Mouse (Mus musculus): Measurements from ENCODE around the gene Khdc1c. TPM values are rescaled to one million over a fixed set of nuclear protein-coding genes. Genes with fewer than 3 reads are reported as not detected.
"Not testable (repeated sequence)": the region's sequence is repeated elsewhere in the genome, so short reads cannot be mapped to it uniquely, and the experiment has no call there.

Gene Khdc1c
- not detected in 2 replicates for polyA plus RNA-seq (2012; rRNA removed)

DNA sequence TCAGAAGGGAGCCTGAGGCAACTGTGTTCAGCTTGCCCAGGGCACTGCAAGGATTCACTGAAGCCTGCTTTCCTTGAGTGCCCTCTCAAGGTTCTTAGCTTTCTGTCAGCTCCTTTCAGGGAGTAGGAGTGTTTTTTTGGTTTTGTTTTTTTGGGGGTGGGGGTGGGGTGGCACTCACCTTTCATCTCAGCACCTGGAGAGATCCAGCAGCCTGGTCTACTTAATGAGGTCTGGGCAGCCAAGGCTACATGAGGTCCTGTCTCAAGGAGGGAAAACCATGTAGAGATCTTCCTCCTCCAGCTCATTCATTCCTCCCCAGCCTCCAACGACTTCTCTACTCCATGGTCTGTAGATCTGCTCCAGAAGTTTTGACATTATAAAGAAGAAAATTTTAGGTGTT, at the start of gene Khdc1c:
Khdc1c (plus strand) TSS at position 301 of the 400 bp plus-strand sequence.
- not testable (repeated sequence) for H3K4me1 ChIP-seq (ENCODE audit: control insufficient read depth, insufficient read depth, insufficient read length, low read length); H3K27ac ChIP-seq (ENCODE audit: insufficient read depth, low read depth, low read length)
- WGBS: 71% methylated on average over 1 of the region's 1 CpGs

DNA sequence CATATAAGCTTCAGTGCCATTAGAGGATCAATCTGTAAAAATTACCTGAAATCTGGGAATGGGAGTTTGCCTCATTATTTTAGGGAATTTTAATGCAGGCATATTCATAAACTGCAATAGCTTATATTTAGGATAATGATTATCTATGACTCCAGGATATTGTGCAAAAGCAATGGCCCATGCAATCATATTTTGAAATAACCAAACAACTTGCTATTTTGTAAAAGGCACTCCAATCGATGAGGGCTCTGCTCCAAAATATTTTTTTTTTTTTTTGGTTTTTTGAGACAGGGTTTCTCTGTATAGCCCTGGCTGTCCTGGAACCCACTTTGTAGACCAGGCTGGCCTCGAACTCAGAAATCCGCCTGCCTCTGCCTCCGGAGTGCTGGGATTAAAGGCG, 47.9 kb upstream of the Khdc1c start:
- not testable (repeated sequence) for H3K4me1 ChIP-seq (ENCODE audit: control insufficient read depth, insufficient read depth, insufficient read length, low read length); H3K4me3 ChIP-seq (ENCODE audit: low read depth, low read length); H3K27me3 ChIP-seq (ENCODE audit: control insufficient read depth, insufficient read depth, low read length); H3K36me3 ChIP-seq (ENCODE audit: control insufficient read depth, insufficient read depth, low read length); H3K27ac ChIP-seq (ENCODE audit: insufficient read depth, low read depth, low read length)
- 89% methylated on average over 5 of the region's 5 CpGs for WGBS

More for the DNA sequence above, at the start of gene Khdc1c:
- H3K36me3 ChIP-seq (ENCODE audit: control insufficient read depth, insufficient read depth, low read length); H3K4me3 ChIP-seq (ENCODE audit: low read depth, low read length); H3K27me3 ChIP-seq (ENCODE audit: control insufficient read depth, insufficient read depth, low read length): not testable (repeated sequence)

DNA sequence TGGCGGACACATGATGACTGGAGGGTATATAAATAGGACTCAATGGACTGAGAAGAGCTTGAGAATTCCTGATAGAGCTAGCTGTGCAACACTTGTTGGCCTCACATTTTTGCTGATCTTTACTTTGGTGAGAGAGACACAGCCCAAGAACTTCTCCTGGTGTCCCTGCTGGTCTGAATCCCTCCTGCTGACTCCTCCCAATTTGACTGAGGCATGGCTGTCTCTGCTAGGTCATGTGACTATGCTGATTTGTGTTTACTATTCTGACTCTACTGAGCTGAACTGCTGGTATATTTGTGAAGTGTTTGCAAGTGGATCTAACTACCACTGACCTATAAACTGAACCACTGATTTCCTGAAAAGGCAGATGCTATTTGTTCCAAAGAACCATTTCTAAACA, 46.5 kb upstream of the Khdc1c start:
- WGBS: 94% methylated on average over 1 of the region's 1 CpGs
- TF ChIP-seq POLR2A (IDR thresholded peaks at IDR 0.05; ENCODE audit: low read depth, low read length) (no peak), CTCF (IDR thresholded peaks at IDR 0.05; ENCODE audit: extremely low read depth, insufficient read length, insufficient replicate concordance, low read depth, low read length) (no peak)

DNA sequence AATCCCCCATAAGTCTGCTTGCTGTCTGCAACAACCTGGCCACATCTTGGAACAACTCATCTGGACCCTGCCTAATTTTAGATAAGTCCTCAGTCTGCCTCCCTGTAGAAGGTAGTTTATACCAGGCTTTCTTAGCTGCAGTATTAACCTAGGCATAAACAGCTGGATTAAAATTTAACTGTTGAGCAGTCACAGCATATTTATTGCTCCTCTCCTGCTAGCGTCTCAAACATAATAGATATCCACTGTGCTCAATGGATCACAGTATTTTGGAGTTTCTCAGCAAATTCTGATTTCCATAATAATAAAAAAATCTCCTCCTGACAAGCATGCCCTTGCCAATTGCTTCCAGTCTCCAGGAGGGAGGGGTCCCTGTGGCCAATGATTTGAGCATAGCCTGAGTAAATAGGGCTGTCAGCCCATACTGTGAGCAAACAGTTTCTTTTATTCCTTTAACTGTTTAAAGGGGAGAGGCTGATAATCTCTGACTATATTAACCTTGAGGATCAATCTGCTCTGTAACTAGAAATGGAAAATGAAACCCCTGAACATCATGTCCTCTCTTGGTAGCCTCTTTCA, 44.0 kb upstream of the Khdc1c start:
- Histone ChIP-seq H3K27me3 (ENCODE audit: control insufficient read depth, insufficient read depth, low read length) (no peaks in the 10 kb centered on the region), H3K36me3 (ENCODE audit: control insufficient read depth, insufficient read depth, low read length) (no peaks in the 10 kb centered on the region), H3K4me3 (ENCODE audit: low read depth, low read length) (no peak overlapping the region), H3K4me1 (ENCODE audit: control insufficient read depth, insufficient read depth, insufficient read length, low read length) (peaks cover 10% of the 10 kb centered on the region; the same call in 1 of the 2 replicates), H3K27ac (ENCODE audit: insufficient read depth, low read depth, low read length) (peak overlapping the region; percentile 77)
- WGBS: 34% methylated on average over 1 of the region's 1 CpGs
- TF ChIP-seq CTCF (IDR thresholded peaks at IDR 0.05; ENCODE audit: extremely low read depth, insufficient read length, insufficient replicate concordance, low read depth, low read length): no peak
- no peak for TF ChIP-seq POLR2A (IDR thresholded peaks at IDR 0.05; ENCODE audit: low read depth, low read length)

More for the DNA sequence above, 46.5 kb upstream of the Khdc1c start:
- Histone ChIP-seq H3K4me3 (ENCODE audit: low read depth, low read length) (no peak overlapping the region), H3K4me1 (ENCODE audit: control insufficient read depth, insufficient read depth, insufficient read length, low read length) (peaks cover 3% of the 10 kb centered on the region; the same call in 1 of the 2 replicates), H3K27me3 (ENCODE audit: control insufficient read depth, insufficient read depth, low read length) (no peaks in the 10 kb centered on the region), H3K36me3 (ENCODE audit: control insufficient read depth, insufficient read depth, low read length) (no peaks in the 10 kb centered on the region), H3K27ac (ENCODE audit: insufficient read depth, low read depth, low read length) (no peak overlapping the region)

DNA sequence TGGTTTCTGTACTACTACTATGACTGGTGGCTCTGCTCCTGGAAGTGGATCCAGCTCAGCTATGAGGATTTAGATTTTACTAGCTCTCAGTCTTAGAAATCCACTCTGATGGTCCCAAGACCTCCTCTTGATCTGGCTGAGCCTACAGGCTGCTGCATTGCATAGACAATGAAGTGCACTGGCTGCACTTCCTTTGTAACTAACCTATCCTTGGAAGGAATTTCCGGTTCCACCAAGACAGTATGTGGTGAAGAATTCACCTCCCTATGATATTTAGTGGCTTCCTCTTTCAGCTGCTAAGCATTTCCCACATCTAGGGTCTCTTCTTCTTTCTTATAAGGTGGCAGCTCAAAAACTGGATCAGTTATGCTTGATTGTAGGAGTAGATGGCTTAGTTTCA, 43.5 kb upstream of the Khdc1c start:
- 72% methylated on average over 1 of the region's 1 CpGs for WGBS
- H3K27me3 ChIP-seq (ENCODE audit: control insufficient read depth, insufficient read depth, low read length): no peaks in the 10 kb centered on the region
- peak overlapping the region; percentile 77 for H3K27ac ChIP-seq (ENCODE audit: insufficient read depth, low read depth, low read length)
- no peak overlapping the region for H3K4me3 ChIP-seq (ENCODE audit: low read depth, low read length)
- peaks cover 10% of the 10 kb centered on the region; the same call in 1 of the 2 replicates for H3K4me1 ChIP-seq (ENCODE audit: control insufficient read depth, insufficient read depth, insufficient read length, low read length)
- no peaks in the 10 kb centered on the region for H3K36me3 ChIP-seq (ENCODE audit: control insufficient read depth, insufficient read depth, low read length)
- TF ChIP-seq CTCF (IDR thresholded peaks at IDR 0.05; ENCODE audit: extremely low read depth, insufficient read length, insufficient replicate concordance, low read depth, low read length) (no peak), POLR2A (IDR thresholded peaks at IDR 0.05; ENCODE audit: low read depth, low read length) (no peak)

DNA sequence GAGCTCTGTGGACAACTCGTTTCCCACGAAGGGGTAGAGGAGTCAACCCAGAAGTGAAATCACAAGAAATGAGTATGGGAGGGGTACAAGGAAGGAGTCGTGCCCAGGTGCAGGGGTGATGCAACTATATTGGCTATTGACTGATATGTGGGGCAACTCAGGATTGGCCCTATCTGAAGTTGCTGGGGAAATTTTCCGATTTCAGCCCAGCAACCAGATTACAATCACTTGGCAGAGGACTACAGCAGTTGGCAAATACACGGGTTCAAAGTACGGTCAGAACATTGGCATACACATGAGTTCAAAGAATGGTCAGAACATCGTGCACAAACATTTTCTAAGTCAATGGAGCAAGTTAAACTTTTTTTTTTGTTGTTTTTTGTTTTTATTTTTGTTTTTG, 41.4 kb upstream of the Khdc1c start:
- peak overlapping the region; percentile 79 for H3K27ac ChIP-seq (ENCODE audit: insufficient read depth, low read depth, low read length)
- H3K4me3 ChIP-seq (ENCODE audit: low read depth, low read length): no peak overlapping the region
- WGBS: 33% methylated on average over 7 of the region's 7 CpGs
- peaks cover 10% of the 10 kb centered on the region; the same call in 1 of the 2 replicates for H3K4me1 ChIP-seq (ENCODE audit: control insufficient read depth, insufficient read depth, insufficient read length, low read length)
- no peaks in the 10 kb centered on the region for H3K27me3 ChIP-seq (ENCODE audit: control insufficient read depth, insufficient read depth, low read length)
- TF ChIP-seq CTCF (IDR thresholded peaks at IDR 0.05; ENCODE audit: extremely low read depth, insufficient read length, insufficient replicate concordance, low read depth, low read length) (no peak), POLR2A (IDR thresholded peaks at IDR 0.05; ENCODE audit: low read depth, low read length) (no peak)
- H3K36me3 ChIP-seq (ENCODE audit: control insufficient read depth, insufficient read depth, low read length): no peaks in the 10 kb centered on the region

DNA sequence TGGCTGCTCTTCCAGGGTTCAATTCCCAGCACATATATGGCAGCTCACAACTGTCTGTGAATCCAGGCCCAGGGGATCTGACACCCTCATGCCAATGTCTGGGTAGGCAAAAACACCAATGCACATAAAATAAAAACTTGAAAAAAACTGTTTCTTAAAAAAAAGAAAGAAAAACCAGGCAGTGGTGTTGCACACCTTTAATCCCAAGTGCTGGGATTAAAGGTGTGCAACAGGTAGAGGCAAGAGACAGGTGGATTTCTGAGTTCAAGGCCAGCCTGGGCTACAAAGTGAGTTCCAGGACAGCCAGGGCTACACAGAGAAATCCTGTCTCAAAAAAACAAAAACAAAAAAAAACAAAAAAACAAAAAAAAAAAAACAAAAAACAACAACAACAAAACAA, 37.0 kb upstream of the Khdc1c start:
- H3K27ac ChIP-seq (ENCODE audit: insufficient read depth, low read depth, low read length); H3K27me3 ChIP-seq (ENCODE audit: control insufficient read depth, insufficient read depth, low read length); H3K4me3 ChIP-seq (ENCODE audit: low read depth, low read length); H3K36me3 ChIP-seq (ENCODE audit: control insufficient read depth, insufficient read depth, low read length); H3K4me1 ChIP-seq (ENCODE audit: control insufficient read depth, insufficient read depth, insufficient read length, low read length): not testable (repeated sequence)
